Mouse (Mus musculus) midbrain, postnatal 0 days (tissue): ENCODE results near the gene Sec14l1. TPM values are rescaled to one million over a fixed set of nuclear protein-coding genes. Genes with fewer than 3 reads are reported as not detected.
"Not testable (repeated sequence)": the region's sequence is repeated elsewhere in the genome, so short reads cannot be mapped to it uniquely, and the experiment has no call there.

Experiments
- ATAC-seq: fragments of 200-750 bp; cut with Nextera tagmentation; 2 replicates; pipeline ENCODE4 v1.8.0; 2017; ENCODE audit warnings: moderate number of reproducible peaks, mild to moderate bottlenecking, moderate TSS enrichment, moderate library complexity; ENCODE audit not compliant: low FRiP score
- DNase-seq: peaks from one replicate; pipeline ENCODE4 v3.0.0-alpha.2; 2015; ENCODE audit warnings: low spot score
- H3K27ac ChIP-seq: fragments of 300-500 bp; sonication (generic); 2 replicates; pipeline ENCODE4 v1.5.1; 2014; ENCODE audit warnings: low read depth, mild to moderate bottlenecking, low read length, mixed read lengths
- H3K27me3 ChIP-seq: fragments of 300-500 bp; sonication (generic); 2 replicates; pipeline ENCODE4 v1.6.1; 2014; ENCODE audit warnings: low read length, control low read depth, mixed read lengths; ENCODE audit not compliant: insufficient read depth
- H3K36me3 ChIP-seq: fragments of 300-500 bp; sonication (generic); 2 replicates; pipeline ENCODE4 v1.6.1; 2014; ENCODE audit warnings: low read length, control low read depth, mixed read lengths; ENCODE audit not compliant: insufficient read depth
- H3K4me1 ChIP-seq: fragments of 300-500 bp; sonication (generic); 2 replicates; pipeline ENCODE4 v1.6.1; 2014; ENCODE audit warnings: mild to moderate bottlenecking, control low read depth, antibody characterized with exemption, low read length, mixed read lengths; ENCODE audit not compliant: insufficient read depth
- H3K4me2 ChIP-seq: fragments of 300-500 bp; sonication (generic); 2 replicates; pipeline ENCODE4 v1.6.1; 2014; ENCODE audit warnings: low read depth, mild to moderate bottlenecking, low read length, mixed read lengths; ENCODE audit not compliant: poor library complexity, severe bottlenecking
- H3K4me3 ChIP-seq: fragments of 300-500 bp; sonication (generic); 2 replicates; pipeline ENCODE4 v1.5.1; 2014; ENCODE audit warnings: low read depth, mild to moderate bottlenecking, low read length, moderate library complexity
- H3K9ac ChIP-seq: fragments of 300-500 bp; sonication (generic); replicated peaks from 2 replicates; pipeline ENCODE4 v1.6.1; 2014; ENCODE audit warnings: mild to moderate bottlenecking, low read length, moderate library complexity, mixed read lengths; ENCODE audit not compliant: poor library complexity, severe bottlenecking
- H3K9me3 ChIP-seq: fragments of 300-500 bp; sonication (generic); 2 replicates; pipeline ENCODE4 v1.6.1; 2016; ENCODE audit warnings: low read length, control low read depth
- CTCF ChIP-seq: IDR thresholded peaks from 2 replicates; pipeline ENCODE4 v1.5.1; 2016; ENCODE audit warnings: antibody characterized with exemption, mild to moderate bottlenecking
- WGBS: fragments of 180-500 bp; shearing (Covaris S2); extraction: QIAGEN DNeasy Blood & Tissue Kit; methylation state at CpG from one replicate; pipeline ENCODE4 v1.1.7; 2014; 5-methylcytosine and 5-hydroxymethylcytosine counted together
- polyA plus RNA-seq: library from polyadenylated mRNA; unstranded; fragments of >200 nt; fragmentation: Nextera tagmentation; extraction: Ambion mirVana; gene quantifications from 2 replicates; pipeline ENCODE4 v1.2.1, GENCODE M21; 2015
- total RNA-seq: library from RNA; depleted of rRNA; stranded (reverse); fragments of >200 nt; gene quantifications from 2 replicates; pipeline ENCODE4 v1.2.3, GENCODE M21; 2014; rRNA removed

Sec14l1 gene
- total RNA-seq (63.5 and 71.1 TPM in 2 replicates), polyA plus RNA-seq (48.0 and 49.2 TPM in 2 replicates)

GRCm38 (mm10) chr11:117114592-117115345, at the start of gene Sec14l1:
Gene Sec14l1 (plus strand): TSS chr11:117115168.
- peak; percentile 92 for ATAC-seq

GRCm38 (mm10) chr11:117065602-117066001, 49.4 kb upstream of the Sec14l1 start:
- ATAC-seq, H3K9ac ChIP-seq, H3K36me3 ChIP-seq, DNase-seq, H3K27me3 ChIP-seq, H3K4me3 ChIP-seq, H3K27ac ChIP-seq, H3K4me2 ChIP-seq, H3K4me1 ChIP-seq, H3K9me3 ChIP-seq: not testable (repeated sequence)
- 87% methylated on average over 5 of the region's 5 CpGs for WGBS

More at GRCm38 (mm10) chr11:117114592-117115345, at the start of gene Sec14l1:
- peaks cover 14% of the 10 kb centered on the region; the same call in 1 of the 2 replicates for H3K4me1 ChIP-seq
- H3K36me3 ChIP-seq: peaks cover 3% of the 10 kb centered on the region; the same call in 1 of the 2 replicates
- H3K9me3 ChIP-seq: no peaks in the 10 kb centered on the region
- TF ChIP-seq CTCF: no peak
- peak within 1 kb of the TSS; percentile 90 for H3K4me3 ChIP-seq
- H3K4me2 ChIP-seq: peak within 1 kb of the TSS; percentile 49
- DNase-seq: peak; percentile 98
- peak within 1 kb of the TSS; percentile 97 for H3K27ac ChIP-seq
- 0% methylated on average over 59 of the region's 67 CpGs for WGBS
- no peaks in the 10 kb centered on the region for H3K27me3 ChIP-seq
- H3K9ac ChIP-seq: peak within 1 kb of the TSS; percentile 80

- H3K27ac ChIP-seq: no peak overlapping the region
Measured at GRCm38 (mm10) chr11:117066738-117067137, 48.2 kb upstream of the Sec14l1 start.

GRCm38 (mm10) chr11:117068332-117068731, 46.6 kb upstream of the Sec14l1 start:
- H3K4me2 ChIP-seq: no peak overlapping the region
- no peaks in the 10 kb centered on the region; the same call in 1 of the 2 replicates for H3K27me3 ChIP-seq
- H3K27ac ChIP-seq: no peak overlapping the region
- WGBS: 89% methylated on average over 1 of the region's 1 CpGs
- H3K36me3 ChIP-seq: no peaks in the 10 kb centered on the region
- ATAC-seq (no peak), DNase-seq (no peak)
- no peaks in the 10 kb centered on the region for H3K4me1 ChIP-seq
- H3K4me3 ChIP-seq: no peak overlapping the region
- no peak overlapping the region for H3K9ac ChIP-seq
- no peaks in the 10 kb centered on the region for H3K9me3 ChIP-seq
- TF ChIP-seq CTCF: no peak

More at GRCm38 (mm10) chr11:117066738-117067137, 48.2 kb upstream of the Sec14l1 start:
- no peak overlapping the region for H3K4me2 ChIP-seq
- no peaks in the 10 kb centered on the region for H3K36me3 ChIP-seq
- H3K9ac ChIP-seq: no peak overlapping the region
- DNase-seq (no peak), ATAC-seq (no peak)
- H3K9me3 ChIP-seq: no peaks in the 10 kb centered on the region
- TF ChIP-seq CTCF: no peak
- H3K27me3 ChIP-seq: no peaks in the 10 kb centered on the region; the same call in 1 of the 2 replicates
- no peaks in the 10 kb centered on the region for H3K4me1 ChIP-seq
- 79% methylated on average over 5 of the region's 5 CpGs for WGBS
- H3K4me3 ChIP-seq: no peak overlapping the region

GRCm38 (mm10) chr11:117069027-117069426, 45.9 kb upstream of the Sec14l1 start:
- Histone ChIP-seq H3K4me2 (no peak overlapping the region), H3K4me3 (no peak overlapping the region), H3K27me3 (no peaks in the 10 kb centered on the region; the same call in 1 of the 2 replicates), H3K9me3 (no peaks in the 10 kb centered on the region), H3K4me1 (no peaks in the 10 kb centered on the region), H3K36me3 (no peaks in the 10 kb centered on the region), H3K27ac (no peak overlapping the region), H3K9ac (no peak overlapping the region)
- DNase-seq (no peak), ATAC-seq (no peak)
- peak; percentile 39; the same call in 1 of the 2 replicates for TF ChIP-seq CTCF
- WGBS: 84% methylated on average over 3 of the region's 3 CpGs

- H3K4me3 ChIP-seq: no peak overlapping the region
- H3K27ac ChIP-seq: no peak overlapping the region
- H3K27me3 ChIP-seq: no peaks in the 10 kb centered on the region; the same call in 1 of the 2 replicates
- no peak overlapping the region for H3K4me2 ChIP-seq
- TF ChIP-seq CTCF: no peak
- H3K36me3 ChIP-seq: no peaks in the 10 kb centered on the region
- H3K9ac ChIP-seq: no peak overlapping the region
- H3K4me1 ChIP-seq: no peaks in the 10 kb centered on the region
- H3K9me3 ChIP-seq: no peaks in the 10 kb centered on the region
- DNase-seq (no peak), ATAC-seq (no peak)
- 82% methylated on average over 7 of the region's 7 CpGs for WGBS
Measured at GRCm38 (mm10) chr11:117070711-117071110, 44.3 kb upstream of the Sec14l1 start.
